ENCODE assay signal across 9 mouse cellular contexts in the genomic region with DNA sequence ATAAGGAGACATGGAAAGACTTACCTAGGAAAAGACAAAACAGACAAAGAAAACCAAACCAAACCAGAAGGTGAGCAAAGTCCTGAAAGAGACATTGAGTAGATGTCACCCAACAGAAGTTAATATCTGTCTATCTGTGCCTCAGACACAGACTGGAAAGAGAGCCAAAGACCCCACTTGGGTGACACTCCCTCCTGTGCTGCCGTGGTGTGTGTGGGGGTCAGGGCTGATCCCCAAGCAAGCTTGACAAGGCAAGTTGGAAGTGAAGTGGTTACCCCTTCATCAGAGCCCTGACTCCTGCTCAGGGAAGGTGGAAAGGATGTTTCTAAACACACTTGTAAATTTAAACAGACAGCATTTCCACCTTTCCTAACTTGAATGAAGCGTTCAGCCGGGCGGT. TPM values are rescaled to one million over a fixed set of nuclear protein-coding genes. Genes with fewer than 3 reads are reported as not detected.
DNase-seq lines count a peak whose midpoint lies in the region; ATAC-seq lines count a peak whose summit lies in the region.
"Had no signal": no experiment of that assay in that cellular context is flagged by ENCODE, and none has a peak within 500 bp of the region (broad histone marks: within the 10 kb centered on the region; RNA-seq: fewer than 3 reads in every experiment).

No protein-coding gene starts in this region.

- DNase-seq in forebrain, embryonic 10.5 days (ENCODE audit: extremely low spot score, low spot score), result no peak
- no peak for DNase-seq in forebrain, embryonic 11.5 days (ENCODE audit: low spot score)
- DNase-seq in kidney, postnatal 4 days, result no peak
- no peak for DNase-seq in urinary bladder, postnatal 25 days (ENCODE audit: low spot score)
- DNase-seq in spleen, postnatal 4 days (ENCODE audit: low spot score in 2 of 2), result no peak

- peaks cover 17% of the 10 kb centered on the region for H3K27me3 ChIP-seq in forebrain, embryonic 10.5 days (ENCODE audit: poor library complexity, severe bottlenecking)
- H3K27me3 ChIP-seq in forebrain, embryonic 11.5 days (ENCODE audit: control insufficient read depth, insufficient read depth, low read length), result no peaks in the 10 kb centered on the region
- H3K27me3 ChIP-seq in kidney, embryonic 15.5 days, result no peaks in the 10 kb centered on the region
- H3K27me3 ChIP-seq in forebrain, embryonic 15.5 days, result 0 out of 2 replicates have a peak, but pooled peaks cover 3% of the 10 kb centered on the region
- H3K27me3 ChIP-seq in midbrain, embryonic 15.5 days (replicated peaks), result no peaks in the 10 kb centered on the region

- 0 out of 2 replicates have a peak overlapping the region, but pooled peaks have one; percentile 41 for H3K27ac ChIP-seq in forebrain, embryonic 10.5 days
- H3K27ac ChIP-seq in forebrain, embryonic 11.5 days (ENCODE audit: low read depth, low read length), result no peak overlapping the region
- peak overlapping the region; percentile 93 for H3K27ac ChIP-seq in kidney, embryonic 15.5 days
- H3K27ac ChIP-seq in forebrain, embryonic 15.5 days (replicated peaks), result peak overlapping the region; percentile 67
- H3K27ac ChIP-seq in midbrain, embryonic 15.5 days, result peak overlapping the region; percentile 48

- peaks cover 24% of the 10 kb centered on the region for H3K4me1 ChIP-seq in forebrain, embryonic 10.5 days
- H3K4me1 ChIP-seq in forebrain, embryonic 11.5 days (replicated peaks; ENCODE audit: control insufficient read depth, insufficient read depth, low read length), result no peaks in the 10 kb centered on the region; the same call in 1 of the 2 replicates
- peaks cover 37% of the 10 kb centered on the region for H3K4me1 ChIP-seq in kidney, embryonic 15.5 days
- H3K4me1 ChIP-seq in forebrain, embryonic 15.5 days, result peaks cover 15% of the 10 kb centered on the region
- H3K4me1 ChIP-seq in midbrain, embryonic 15.5 days, result peaks cover 12% of the 10 kb centered on the region

- no peaks in the 10 kb centered on the region for H3K36me3 ChIP-seq in forebrain, embryonic 10.5 days (replicated peaks)
- H3K36me3 ChIP-seq in forebrain, embryonic 11.5 days (ENCODE audit: control insufficient read depth, insufficient read depth, low read length), result no peaks in the 10 kb centered on the region
- H3K36me3 ChIP-seq in kidney, embryonic 15.5 days, result no peaks in the 10 kb centered on the region
- no peaks in the 10 kb centered on the region for H3K36me3 ChIP-seq in forebrain, embryonic 15.5 days
- H3K36me3 ChIP-seq in midbrain, embryonic 15.5 days (replicated peaks), result no peaks in the 10 kb centered on the region

- no peak overlapping the region for H3K9ac ChIP-seq in forebrain, embryonic 11.5 days (ENCODE audit: low read length)
- H3K9ac ChIP-seq in kidney, embryonic 15.5 days, result no peak overlapping the region
- H3K9ac ChIP-seq in forebrain, embryonic 15.5 days (replicated peaks), result no peak overlapping the region
- no peak overlapping the region for H3K9ac ChIP-seq in midbrain, embryonic 15.5 days

- 89% methylated on average over 4 of the region's 4 CpGs for WGBS in forebrain, embryonic 10.5 days
- WGBS in forebrain, embryonic 11.5 days, result 85% methylated on average over 4 of the region's 4 CpGs
- 57% methylated on average over 4 of the region's 4 CpGs for WGBS in kidney, embryonic 15.5 days
- 72% methylated on average over 4 of the region's 4 CpGs for WGBS in forebrain, embryonic 15.5 days
- 69% methylated on average over 4 of the region's 4 CpGs for WGBS in midbrain, embryonic 15.5 days

- no peak overlapping the region for H3K4me3 ChIP-seq in forebrain, embryonic 10.5 days
- no peak overlapping the region for H3K4me3 ChIP-seq in forebrain, embryonic 11.5 days (ENCODE audit: low read depth, low read length)
- no peak overlapping the region for H3K4me3 ChIP-seq in kidney, embryonic 15.5 days (replicated peaks)
- no peak overlapping the region for H3K4me3 ChIP-seq in forebrain, embryonic 15.5 days
- no peak overlapping the region for H3K4me3 ChIP-seq in midbrain, embryonic 15.5 days
- H3K4me3 ChIP-seq: myocyte had no signal

- H3K9me3 ChIP-seq in forebrain, embryonic 10.5 days, result no peaks in the 10 kb centered on the region
- H3K9me3 ChIP-seq in forebrain, embryonic 11.5 days (ENCODE audit: control insufficient read depth, low read length), result no peaks in the 10 kb centered on the region
- H3K9me3 ChIP-seq in kidney, embryonic 15.5 days (replicated peaks), result no peaks in the 10 kb centered on the region
- H3K9me3 ChIP-seq in forebrain, embryonic 15.5 days, result no peaks in the 10 kb centered on the region
- H3K9me3 ChIP-seq in midbrain, embryonic 15.5 days, result no peaks in the 10 kb centered on the region

- H3K4me2 ChIP-seq in forebrain, embryonic 11.5 days (ENCODE audit: low read depth, low read length, severe bottlenecking), result no peak overlapping the region
- no peak overlapping the region for H3K4me2 ChIP-seq in kidney, embryonic 15.5 days
- 0 out of 2 replicates have a peak overlapping the region, but pooled peaks have one; percentile 8 for H3K4me2 ChIP-seq in forebrain, embryonic 15.5 days (replicated peaks)
- no peak overlapping the region for H3K4me2 ChIP-seq in midbrain, embryonic 15.5 days

- no peak for ATAC-seq in forebrain, embryonic 11.5 days (replicated peaks; ENCODE audit: low FRiP score)
- ATAC-seq in kidney, embryonic 15.5 days (replicated peaks; ENCODE audit: low FRiP score), result no peak
- ATAC-seq in forebrain, embryonic 15.5 days (replicated peaks), result peak; percentile 53
- no peak for ATAC-seq in midbrain, embryonic 15.5 days (replicated peaks)

RNA-seq across cellular contexts. Expression of a gene that starts 6.1 kb away (rescaled TPM):
- polyA plus RNA-seq in forebrain, embryonic 10.5 days (2016; fragmentation: Nextera tagmentation; extraction: Ambion mirVana), result 1.4 and 1.8 TPM in 2 replicates
- 0.48 and 0.55 TPM in 2 replicates for polyA plus RNA-seq in forebrain, embryonic 11.5 days (2014; fragmentation: Nextera tagmentation; extraction: Ambion mirVana)
- polyA plus RNA-seq in kidney, embryonic 15.5 days (2015; fragmentation: Nextera tagmentation; extraction: Ambion mirVana), result 42.3 and 43.8 TPM in 2 replicates
- polyA plus RNA-seq in forebrain, embryonic 15.5 days (2015; fragmentation: Nextera tagmentation; extraction: Ambion mirVana), result 1.2 and 1.3 TPM in 2 replicates
- 1.9 TPM in 2 replicates for polyA plus RNA-seq in midbrain, embryonic 15.5 days (2015; fragmentation: Nextera tagmentation; extraction: Ambion mirVana)

Comparison
In these comparisons a context has a peak if more than half of its experiments do, and no peak if none do; other contexts are left out.
1. RNA of a gene that starts 6.1 kb away (polyA plus RNA-seq): 42.3 to 43.8 TPM in kidney, embryonic 15.5 days; 1.9 TPM in midbrain, embryonic 15.5 days, 1.4 to 1.8 TPM in forebrain, embryonic 10.5 days, 1.2 to 1.3 TPM in forebrain, embryonic 15.5 days and 0.48 to 0.55 TPM in forebrain, embryonic 11.5 days; every median in the first group is over 10 times any median in the second.